Mouse (Mus musculus): ENCODE data around the gene Tmcc3.

DNA sequence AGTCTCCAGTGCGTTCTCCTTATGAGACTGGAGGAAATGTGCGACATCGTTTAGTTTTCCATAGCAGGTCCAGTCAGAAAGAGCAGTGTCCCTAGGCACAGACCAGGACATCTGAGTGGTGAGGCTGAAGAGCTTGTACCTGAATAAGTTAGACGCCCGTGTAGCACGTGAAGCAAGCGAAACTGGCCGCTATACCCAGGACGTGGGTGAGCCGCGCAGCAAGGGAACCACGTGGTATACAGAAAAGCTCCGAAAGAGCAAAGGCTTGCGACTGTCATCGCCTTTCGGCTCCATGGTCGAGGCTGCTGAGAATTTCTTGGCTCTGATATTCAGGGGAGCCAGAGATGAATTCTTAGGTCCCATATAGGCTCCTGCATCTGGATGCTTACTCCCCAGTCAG is 29.8 kb downstream of the Tmcc3 start:
- TF ChIP-seq CTCF (IDR thresholded peaks at IDR 0.05; ENCODE audit: low read depth), result no peak
- TF ChIP-seq EP300 (optimal IDR thresholded peaks at IDR 0.05), result no peak

All from stomach, postnatal 0 days (tissue).